Mouse (Mus musculus) urinary bladder, postnatal 14 days (tissue): Measurements from ENCODE around the gene A830018L16Rik.
"Not testable (repeated sequence)": the region's sequence is repeated elsewhere in the genome, so short reads cannot be mapped to it uniquely, and the experiment has no call there.

Source experiments
- DNase-seq: peaks from one replicate; pipeline ENCODE4 v3.0.0; 2021; ENCODE audit warnings: low spot score

Gene A830018L16Rik

DNA sequence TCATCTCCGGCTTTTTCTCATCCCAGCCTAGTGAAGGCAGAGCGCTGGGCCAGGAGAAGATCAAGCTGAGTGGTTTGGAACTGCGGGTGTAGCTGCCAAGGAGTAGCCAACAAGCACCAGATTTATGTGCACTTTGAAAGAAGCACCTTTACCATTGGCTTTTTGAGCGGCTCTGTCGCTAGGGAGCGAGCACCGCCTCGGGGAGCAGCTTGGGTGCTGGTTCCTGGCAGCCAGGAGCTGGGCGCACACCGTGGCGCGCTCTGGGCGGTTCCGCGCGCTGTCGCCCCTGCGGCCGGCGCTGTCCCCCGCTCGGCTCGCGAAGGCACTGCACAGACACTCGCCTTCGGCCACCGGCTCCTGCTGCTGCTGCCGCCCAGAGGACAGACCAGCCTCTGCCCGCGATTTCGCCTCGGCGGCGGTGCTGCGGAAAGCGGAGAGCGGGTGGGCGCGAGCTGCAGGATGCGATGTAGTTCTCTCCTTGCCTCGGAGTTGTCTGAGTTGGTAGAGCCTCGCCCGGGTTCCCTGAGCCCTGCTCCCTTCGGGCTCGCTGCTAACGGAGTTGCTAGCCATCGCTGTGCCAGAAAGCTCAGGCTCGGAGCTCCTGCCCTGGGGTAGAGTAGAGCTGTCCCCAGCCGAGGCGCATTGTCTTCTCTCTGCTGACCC lies at the start of gene A830018L16Rik:
A830018L16Rik (plus strand) TSS at position 212 of the 663 bp plus-strand sequence.
- DNase-seq = peak; percentile 50

- DNase-seq = no peak
Measured at GRCm38 (mm10) chr1:11385846-11386245, 28.1 kb upstream of the A830018L16Rik start.

DNA sequence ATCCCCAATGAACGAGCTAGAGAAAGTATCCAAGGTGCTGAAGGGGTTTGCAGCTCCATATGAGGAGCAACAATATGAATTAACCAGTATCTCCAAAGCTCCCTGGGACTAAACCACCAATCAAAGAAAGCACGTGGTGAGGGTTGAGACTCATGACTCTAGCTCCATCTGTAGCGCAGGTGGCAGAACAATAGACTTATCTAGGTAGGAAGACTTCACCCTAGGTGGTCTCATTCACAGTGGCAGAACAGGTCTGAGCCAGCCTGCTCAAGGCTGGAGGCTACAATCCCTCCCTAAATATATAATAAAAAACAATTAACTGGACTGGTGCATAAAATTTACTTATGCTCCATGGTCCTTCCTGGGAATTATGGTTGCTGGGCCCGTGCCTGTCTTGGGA lies 18.5 kb upstream of the A830018L16Rik start:
- DNase-seq = no peak

DNA sequence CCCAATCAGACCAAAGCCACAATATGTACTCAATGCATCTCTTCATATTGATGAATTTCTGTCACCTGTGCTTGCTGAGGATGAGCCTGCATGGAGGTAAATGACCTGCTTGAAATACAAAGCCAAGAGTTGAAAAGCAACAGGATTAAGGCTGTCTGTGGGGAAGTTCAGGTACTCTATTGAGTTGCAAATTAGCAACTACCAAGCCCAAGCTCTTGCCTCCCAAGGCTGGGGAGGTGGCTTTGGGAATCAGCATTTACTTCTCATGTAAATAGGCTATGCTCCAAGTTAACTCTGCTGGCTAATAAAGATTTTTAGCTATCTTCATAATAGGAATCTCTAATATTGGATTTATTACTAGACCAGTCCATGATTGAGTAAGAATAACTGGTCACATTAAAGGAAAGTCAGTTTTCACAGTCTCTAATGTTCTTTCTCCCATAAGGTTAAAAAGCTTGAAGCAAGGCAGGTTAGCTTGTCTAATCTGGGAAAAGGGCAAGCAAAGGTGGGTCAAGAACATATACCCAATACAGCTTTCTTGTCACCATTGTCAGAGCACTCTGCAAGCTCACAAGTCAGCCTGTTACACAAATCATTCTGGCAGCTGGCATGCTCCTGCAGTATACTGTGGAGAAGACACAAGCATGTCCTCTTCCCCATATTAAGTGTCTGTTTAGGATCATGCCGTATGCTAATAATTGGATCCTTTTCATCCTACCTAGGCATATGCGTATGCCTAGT lies 17.7 kb upstream of the A830018L16Rik start:
- DNase-seq = no peak

- no peak for DNase-seq
Measured at GRCm38 (mm10) chr1:11401159-11401558, 12.7 kb upstream of the A830018L16Rik start.

DNA sequence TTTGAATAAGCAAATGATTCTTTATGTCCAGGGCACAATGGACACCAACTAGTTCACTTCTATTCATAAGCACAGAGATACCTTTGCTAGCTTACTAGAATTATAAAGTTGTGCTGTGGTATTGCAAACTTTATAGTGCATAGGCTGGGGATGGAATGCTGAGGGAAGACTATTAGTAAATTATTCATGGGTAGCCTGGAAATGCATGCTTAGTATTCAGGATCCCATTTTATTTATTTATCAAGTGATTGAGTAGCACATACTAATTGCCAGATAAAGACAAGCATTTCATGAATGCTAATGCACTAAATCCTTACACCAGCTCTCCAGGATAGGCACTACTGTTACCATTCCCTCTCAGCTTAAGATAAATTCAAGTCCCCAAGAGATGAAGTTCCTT lies 8.4 kb upstream of the A830018L16Rik start:
- no peak for DNase-seq

DNA sequence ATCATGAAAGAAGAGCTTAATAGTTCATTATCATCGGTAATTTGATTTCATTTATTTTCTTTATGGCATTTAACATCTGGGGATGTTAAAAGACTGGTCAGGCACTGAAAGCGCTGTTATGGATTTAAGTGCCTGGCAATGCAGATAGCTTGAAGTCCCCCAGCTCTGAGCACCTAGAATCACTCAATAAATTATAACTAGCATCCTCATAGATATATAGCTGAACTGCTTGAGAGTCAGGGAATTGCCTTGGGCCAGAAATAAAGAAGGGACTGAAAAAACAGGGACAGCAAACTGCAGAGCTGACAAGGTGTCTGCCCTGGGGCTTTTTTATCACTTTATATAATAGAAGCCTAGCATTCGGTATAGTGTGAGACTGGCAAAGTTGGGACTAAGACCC lies 7.9 kb upstream of the A830018L16Rik start:
- no peak for DNase-seq

GRCm38 (mm10) chr1:11414560-11414959 lies 655 bp downstream of the A830018L16Rik start:
- peak; percentile 4 for DNase-seq

- no peak for DNase-seq
Measured at GRCm38 (mm10) chr1:11427310-11427709, 13.4 kb downstream of the A830018L16Rik start.

DNA sequence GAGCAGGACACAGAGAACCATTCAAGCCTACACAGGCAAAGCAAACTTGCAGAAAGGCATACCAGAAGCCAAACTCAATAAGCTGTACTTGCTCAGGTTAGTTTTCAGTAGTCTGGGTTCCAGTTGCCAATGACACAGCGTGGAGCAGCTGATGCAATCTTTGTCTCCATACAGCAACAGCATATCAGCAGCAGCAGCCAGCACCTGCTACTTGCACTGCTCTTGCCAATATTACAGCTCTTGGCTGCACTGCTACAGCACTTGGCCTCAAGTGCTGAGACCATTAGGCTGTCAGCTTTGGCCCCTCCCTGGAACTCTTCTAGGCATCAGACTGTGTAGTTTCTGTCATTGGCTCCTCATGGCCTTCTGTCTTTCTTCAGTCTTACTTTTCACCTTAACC lies 44.4 kb downstream of the A830018L16Rik start:
- peak; percentile 24 for DNase-seq

GRCm38 (mm10) chr1:11466325-11466724 lies 52.4 kb downstream of the A830018L16Rik start:
- no peak for DNase-seq

DNA sequence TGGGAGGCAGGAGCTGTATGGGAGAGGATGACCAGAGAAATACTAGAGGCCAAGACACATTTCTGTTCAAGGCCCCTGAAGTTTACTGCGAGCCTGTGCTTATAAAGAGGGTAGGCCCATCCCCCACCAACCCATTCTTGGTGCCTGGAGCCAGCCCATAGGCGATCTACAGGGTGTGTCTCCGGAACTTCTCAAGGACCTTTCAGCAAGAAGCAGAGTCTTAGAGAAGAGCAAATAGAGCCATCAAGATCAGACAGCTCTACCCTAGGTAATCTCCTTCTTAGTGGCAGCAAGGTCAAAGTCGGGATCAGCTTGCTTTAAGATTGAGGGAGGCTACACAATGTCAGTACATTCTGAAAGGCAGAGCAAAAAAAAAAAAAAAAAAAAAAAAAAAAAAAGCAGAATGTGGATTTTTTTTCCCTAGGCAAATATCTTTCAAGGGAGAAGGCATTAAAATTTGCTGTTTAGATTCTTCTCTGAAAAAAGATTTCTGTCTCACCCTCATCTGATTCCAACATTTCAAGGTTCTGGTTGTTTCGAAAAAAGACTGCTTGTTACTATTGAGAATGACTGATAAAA lies 53.2 kb downstream of the A830018L16Rik start:
- no peak for DNase-seq

- DNase-seq = no peak
Measured at GRCm38 (mm10) chr1:11492936-11493335, 79.0 kb downstream of the A830018L16Rik start.

DNA sequence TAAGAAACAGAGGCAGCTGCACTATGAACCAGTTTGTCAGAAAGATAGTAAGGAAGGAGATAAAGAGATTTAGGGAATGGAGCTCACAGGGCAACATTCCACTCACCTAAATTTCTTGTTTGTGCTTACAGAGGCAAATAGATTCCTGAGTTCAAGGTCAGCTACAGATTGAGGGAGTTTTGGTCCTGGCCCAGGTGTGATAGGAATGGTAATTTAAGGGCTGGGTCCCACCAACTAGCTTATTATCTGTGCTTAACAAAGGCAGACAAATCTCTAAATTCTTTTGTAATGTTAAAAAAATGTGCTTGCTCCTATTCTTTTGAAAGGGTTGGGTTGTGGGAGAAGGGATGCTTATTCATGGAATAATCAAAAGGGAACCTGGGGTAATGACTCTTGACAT lies 87.7 kb downstream of the A830018L16Rik start:
- no peak for DNase-seq

DNA sequence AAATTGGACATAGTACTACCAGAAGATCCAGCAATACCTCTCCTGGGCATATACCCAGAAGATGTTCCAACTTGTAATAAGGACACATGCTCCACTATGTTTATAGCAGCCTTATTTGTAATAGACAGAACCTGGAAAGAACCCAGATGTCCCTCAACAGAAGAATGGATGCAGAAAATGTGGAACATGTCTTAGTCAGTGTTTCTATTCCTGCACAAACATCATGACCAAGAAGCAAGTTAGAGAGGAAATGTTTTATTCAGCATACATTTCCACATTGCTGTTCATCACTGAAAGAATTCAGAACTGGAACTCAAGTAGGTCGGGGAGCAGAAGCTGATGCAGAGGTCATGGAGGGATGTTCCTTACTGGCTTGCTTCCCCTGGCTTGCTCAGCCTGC lies 135.9 kb downstream of the A830018L16Rik start:
- not testable (repeated sequence) for DNase-seq

DNA sequence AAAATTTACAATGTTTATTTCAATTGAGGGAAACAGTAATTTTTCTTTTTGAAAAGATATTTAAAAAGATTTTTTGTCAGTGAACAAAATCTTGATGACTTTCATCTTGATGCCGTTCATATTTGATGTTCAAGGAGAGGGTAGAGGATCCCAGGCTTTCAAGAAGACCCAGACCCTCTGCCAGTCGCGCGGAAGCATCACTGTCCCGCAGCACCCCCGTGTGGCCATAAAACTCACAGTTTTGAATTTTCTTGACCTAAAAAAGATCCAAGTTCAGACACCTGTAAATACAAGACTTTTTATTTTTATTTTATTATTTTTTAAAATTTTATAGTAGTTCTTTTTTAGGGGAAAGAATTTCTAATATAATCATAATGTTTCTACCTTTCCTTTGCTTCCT lies 151.4 kb downstream of the A830018L16Rik start:
- DNase-seq = peak; percentile 4

- no peak for DNase-seq
Measured at GRCm38 (mm10) chr1:11566730-11567129, 152.8 kb downstream of the A830018L16Rik start.

DNA sequence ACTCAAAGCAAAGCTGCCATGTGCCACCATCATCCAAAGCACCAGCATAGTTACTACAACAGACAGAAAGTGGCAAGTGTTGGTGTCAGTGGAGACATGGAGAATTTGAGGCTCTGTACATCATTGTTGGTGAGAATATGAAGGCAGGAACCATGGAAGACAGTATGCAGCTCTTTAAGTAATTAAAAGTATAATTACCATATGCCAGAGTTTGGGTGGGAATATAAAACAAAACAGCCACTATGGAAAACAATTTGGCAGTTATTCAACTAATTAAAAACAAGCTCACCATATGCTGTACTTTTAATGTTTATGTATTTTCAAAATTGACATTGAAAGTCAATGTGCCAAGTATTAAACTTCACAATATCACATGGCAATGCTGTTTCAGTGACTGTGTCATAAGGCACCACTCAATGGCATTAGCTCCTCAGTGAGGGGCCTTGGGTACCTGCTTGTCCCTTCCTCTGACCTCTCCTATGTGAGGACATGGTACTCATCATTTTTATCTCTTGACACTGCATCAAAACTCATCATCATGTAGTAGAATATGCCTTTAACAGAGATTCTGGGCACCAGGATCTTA lies 153.5 kb downstream of the A830018L16Rik start:
- no peak for DNase-seq

GRCm38 (mm10) chr1:11570274-11570673 lies 156.4 kb downstream of the A830018L16Rik start:
- no peak for DNase-seq

GRCm38 (mm10) chr1:11573462-11573861 lies 159.6 kb downstream of the A830018L16Rik start:
- DNase-seq = no peak

DNA sequence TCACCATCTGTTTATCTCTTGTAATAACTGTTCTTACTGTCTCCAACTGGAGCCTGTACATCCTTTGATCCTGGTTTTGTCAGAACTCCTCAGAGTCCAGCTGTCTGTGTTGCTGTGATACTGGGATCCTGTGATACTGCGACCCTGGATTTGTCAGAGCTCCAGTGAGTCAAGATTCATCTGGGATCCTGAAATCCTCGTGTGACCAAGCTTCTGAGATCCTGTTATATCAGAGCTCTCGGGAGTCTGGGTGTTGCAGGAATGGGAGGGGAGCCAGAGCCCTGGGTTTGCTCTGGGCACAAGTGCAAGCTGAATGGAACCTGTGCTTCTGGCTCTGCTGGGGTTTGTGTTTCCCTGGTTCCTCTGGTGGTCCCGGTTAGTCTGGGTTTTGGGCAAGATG lies 166.1 kb downstream of the A830018L16Rik start:
- no peak for DNase-seq

DNA sequence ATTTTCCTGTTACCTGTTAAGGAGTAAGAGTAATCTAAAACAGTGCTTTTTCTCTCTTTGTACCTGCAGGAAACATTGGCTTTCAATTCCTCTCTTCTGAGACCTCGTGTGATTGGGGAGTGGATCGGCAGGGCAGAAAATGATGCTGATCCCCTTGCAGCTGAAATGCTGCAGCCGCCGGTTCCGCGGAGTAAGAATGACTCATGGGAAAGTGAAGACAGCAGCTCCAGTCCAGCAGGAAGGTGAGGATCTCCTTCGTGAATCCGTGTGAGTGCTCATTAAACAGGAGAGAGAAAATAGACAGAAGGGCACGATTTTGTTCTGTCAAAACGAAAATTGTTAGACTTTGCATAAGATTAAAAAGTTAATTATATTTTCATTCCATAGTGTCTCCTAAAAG lies 174.4 kb downstream of the A830018L16Rik start:
- no peak for DNase-seq

GRCm38 (mm10) chr1:11650137-11650536 lies 236.2 kb downstream of the A830018L16Rik start:
- no peak for DNase-seq
